Mouse (Mus musculus) myocyte (in vitro differentiated cells): ENCODE results near the gene Dnajc5.

Experiments
- CEBPB ChIP-seq: IDR thresholded peaks from 2 replicates; pipeline ENCODE4 v1.6.1; 2011; ENCODE audit warnings: mild to moderate bottlenecking, moderate library complexity; ENCODE audit not compliant: poor library complexity, insufficient read depth, severe bottlenecking
- E2F4 ChIP-seq: IDR thresholded peaks from one replicate; pipeline ENCODE4 v1.6.1; 2011; ENCODE audit warnings: mild to moderate bottlenecking, control low read depth, moderate library complexity; ENCODE audit not compliant: insufficient read depth
- MAX ChIP-seq: IDR thresholded peaks from one replicate; pipeline ENCODE4 v1.6.1; 2011; ENCODE audit warnings: low read depth, mild to moderate bottlenecking, control low read depth
- MYOD1 ChIP-seq, 3 experiments: IDR thresholded peaks; one replicate each; pipeline ENCODE4 v1.6.1; 2011; ENCODE audit warnings: control low read depth in 2 of 3, low read depth in 2 of 3, mild to moderate bottlenecking in 2 of 3, moderate library complexity in 1 of 3; ENCODE audit not compliant: insufficient read length in 2 of 3, control insufficient read depth in 1 of 3
- MYOG ChIP-seq, 3 experiments: IDR thresholded peaks; one replicate each; pipeline ENCODE4 v1.6.1; 2011; ENCODE audit warnings: control low read depth in 2 of 3, low read depth in 2 of 3, mild to moderate bottlenecking in 2 of 3; ENCODE audit not compliant: insufficient read length in 2 of 3, control insufficient read depth in 1 of 3, insufficient read depth in 1 of 3
- POLR2A ChIP-seq: IDR thresholded peaks from one replicate; pipeline ENCODE4 v1.6.1; 2011; ENCODE audit warnings: low read depth, mild to moderate bottlenecking, control low read depth, moderate library complexity; ENCODE audit not compliant: insufficient read length
- REST ChIP-seq: IDR thresholded peaks from one replicate; pipeline ENCODE4 v1.6.1; 2011; ENCODE audit warnings: mild to moderate bottlenecking, control low read depth, moderate library complexity; ENCODE audit not compliant: insufficient read depth, insufficient read length
- SRF ChIP-seq: IDR thresholded peaks from one replicate; pipeline ENCODE4 v1.6.1; 2011; ENCODE audit warnings: low read depth; ENCODE audit not compliant: control insufficient read depth, insufficient read length
- TCF12 ChIP-seq: IDR thresholded peaks from one replicate; pipeline ENCODE4 v1.6.1; 2011; ENCODE audit warnings: mild to moderate bottlenecking, control low read depth; ENCODE audit not compliant: poor library complexity, insufficient read depth, severe bottlenecking
- TCF3 ChIP-seq: IDR thresholded peaks from one replicate; pipeline ENCODE4 v1.6.1; 2011; ENCODE audit warnings: low read depth, control low read depth; ENCODE audit not compliant: insufficient read length

DNA sequence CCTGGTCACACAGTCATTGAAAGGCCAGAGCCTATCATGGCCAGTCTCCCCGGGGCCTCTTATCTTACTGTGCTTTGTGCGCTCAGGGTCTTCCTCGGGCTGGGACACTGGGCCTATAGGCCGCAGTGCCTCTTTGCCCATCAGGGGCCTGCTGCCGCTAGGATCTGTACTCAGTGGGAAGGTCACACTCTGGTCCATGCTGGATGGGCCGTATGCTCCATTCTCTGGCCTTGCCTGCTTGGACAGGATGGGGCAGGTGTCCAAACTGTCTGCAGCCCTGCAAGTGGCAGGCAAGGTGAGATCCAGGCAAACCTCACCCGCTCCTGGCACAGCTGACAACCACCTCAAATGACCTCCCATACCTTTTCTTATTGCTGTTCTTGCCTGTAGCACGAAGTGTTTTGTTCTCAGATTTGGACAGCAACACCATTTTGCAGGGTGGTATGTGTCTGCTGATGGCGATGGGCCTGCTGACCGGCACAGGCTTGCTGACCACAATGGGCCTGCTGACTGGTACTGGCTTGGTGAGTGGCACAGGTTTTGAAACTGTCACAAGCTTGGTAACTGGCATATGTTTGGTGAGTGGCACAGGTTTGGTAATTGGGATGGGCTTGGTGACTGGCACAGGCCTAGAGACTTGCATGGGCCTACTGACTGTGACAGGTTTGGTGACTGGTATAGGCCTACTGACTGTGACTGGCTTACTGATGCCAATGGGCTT lies 68.9 kb downstream of the Dnajc5 start:
- TF ChIP-seq POLR2A (no peak), REST (no peak), E2F4 (no peak), SRF (no peak), CEBPB (no peak), MYOG (IDR thresholded peaks at IDR 0.05; ENCODE audit: control insufficient read depth in 1 of 3, insufficient read depth in 1 of 3, insufficient read length in 2 of 3, low read depth in 2 of 3) (no peak), MYOD1 (IDR thresholded peaks at IDR 0.05; ENCODE audit: control insufficient read depth in 1 of 3, insufficient read length in 2 of 3, low read depth in 2 of 3) (no peak), MAX (no peak), TCF3 (no peak), TCF12 (no peak)
